Mouse (Mus musculus): Measurements from ENCODE around the gene Rbfox1. TPM values are rescaled to one million over a fixed set of nuclear protein-coding genes. Genes with fewer than 3 reads are reported as not detected.
A peak's percentile ranks its signal among the peaks of the same experiment; 100 is the strongest.

Rbfox1 gene
- polyA plus RNA-seq, 1 experiment: not detected

GRCm38 (mm10) chr16:7115945-7116344, 1230.8 kb downstream of the Rbfox1 start:
- no peaks in the 10 kb centered on the region for H3K27me3 ChIP-seq (ENCODE audit: control insufficient read depth, insufficient read depth, low read length, poor library complexity, severe bottlenecking)

GRCm38 (mm10) chr16:7129591-7129990, 1244.4 kb downstream of the Rbfox1 start:
- no peaks in the 10 kb centered on the region for H3K4me1 ChIP-seq (ENCODE audit: control insufficient read depth, insufficient read depth, low read length)
- no peaks in the 10 kb centered on the region for H3K27me3 ChIP-seq (ENCODE audit: control insufficient read depth, insufficient read depth, low read length, poor library complexity, severe bottlenecking)
- H3K9me3 ChIP-seq (replicated peaks; ENCODE audit: control insufficient read depth, insufficient read depth, low read length, poor library complexity, severe bottlenecking): no peaks in the 10 kb centered on the region
- H3K27ac ChIP-seq (ENCODE audit: insufficient read depth, low read length): no peak overlapping the region
- TF ChIP-seq EP300 (IDR thresholded peaks at IDR 0.05; ENCODE audit: insufficient read depth, low read depth, low read length) (no peak), CTCF (IDR thresholded peaks at IDR 0.05; ENCODE audit: low read depth, low read length) (no peak), POLR2A (IDR thresholded peaks at IDR 0.05; ENCODE audit: insufficient read depth, low read length) (no peak)
- no peak overlapping the region for H3K4me3 ChIP-seq (ENCODE audit: low read depth, low read length)
- H3K9ac ChIP-seq (ENCODE audit: low read depth, poor library complexity, severe bottlenecking): no peak overlapping the region
- H3K36me3 ChIP-seq (ENCODE audit: control insufficient read depth, insufficient read depth, low read length, poor library complexity, severe bottlenecking): no peaks in the 10 kb centered on the region

More at GRCm38 (mm10) chr16:7115945-7116344, 1230.8 kb downstream of the Rbfox1 start:
- Histone ChIP-seq H3K4me1 (ENCODE audit: control insufficient read depth, insufficient read depth, low read length) (no peaks in the 10 kb centered on the region), H3K4me3 (ENCODE audit: low read depth, low read length) (no peak overlapping the region), H3K27ac (ENCODE audit: insufficient read depth, low read length) (no peak overlapping the region), H3K36me3 (ENCODE audit: control insufficient read depth, insufficient read depth, low read length, poor library complexity, severe bottlenecking) (no peaks in the 10 kb centered on the region), H3K9me3 (replicated peaks; ENCODE audit: control insufficient read depth, insufficient read depth, low read length, poor library complexity, severe bottlenecking) (no peaks in the 10 kb centered on the region), H3K9ac (ENCODE audit: low read depth, poor library complexity, severe bottlenecking) (no peak overlapping the region)
- TF ChIP-seq EP300 (IDR thresholded peaks at IDR 0.05; ENCODE audit: insufficient read depth, low read depth, low read length): no peak
- no peak for TF ChIP-seq POLR2A (IDR thresholded peaks at IDR 0.05; ENCODE audit: insufficient read depth, low read length)
- no peak for TF ChIP-seq CTCF (IDR thresholded peaks at IDR 0.05; ENCODE audit: low read depth, low read length)

- TF ChIP-seq EP300 (IDR thresholded peaks at IDR 0.05; ENCODE audit: insufficient read depth, low read depth, low read length) (no peak), CTCF (IDR thresholded peaks at IDR 0.05; ENCODE audit: low read depth, low read length) (no peak), POLR2A (IDR thresholded peaks at IDR 0.05; ENCODE audit: insufficient read depth, low read length) (no peak)
- H3K4me1 ChIP-seq (ENCODE audit: control insufficient read depth, insufficient read depth, low read length): no peaks in the 10 kb centered on the region
- no peak overlapping the region for H3K27ac ChIP-seq (ENCODE audit: insufficient read depth, low read length)
- no peak overlapping the region for H3K4me3 ChIP-seq (ENCODE audit: low read depth, low read length)
- no peaks in the 10 kb centered on the region for H3K9me3 ChIP-seq (replicated peaks; ENCODE audit: control insufficient read depth, insufficient read depth, low read length, poor library complexity, severe bottlenecking)
- H3K9ac ChIP-seq (ENCODE audit: low read depth, poor library complexity, severe bottlenecking): no peak overlapping the region
- H3K36me3 ChIP-seq (ENCODE audit: control insufficient read depth, insufficient read depth, low read length, poor library complexity, severe bottlenecking): no peaks in the 10 kb centered on the region
- no peaks in the 10 kb centered on the region for H3K27me3 ChIP-seq (ENCODE audit: control insufficient read depth, insufficient read depth, low read length, poor library complexity, severe bottlenecking)
These were observed 1247.3 kb downstream of the Rbfox1 start for GRCm38 (mm10) chr16:7132434-7132833.

GRCm38 (mm10) chr16:7136971-7137370, 1251.8 kb downstream of the Rbfox1 start:
- Histone ChIP-seq H3K27me3 (ENCODE audit: control insufficient read depth, insufficient read depth, low read length, poor library complexity, severe bottlenecking) (no peaks in the 10 kb centered on the region), H3K9me3 (replicated peaks; ENCODE audit: control insufficient read depth, insufficient read depth, low read length, poor library complexity, severe bottlenecking) (no peaks in the 10 kb centered on the region), H3K27ac (ENCODE audit: insufficient read depth, low read length) (no peak overlapping the region), H3K36me3 (ENCODE audit: control insufficient read depth, insufficient read depth, low read length, poor library complexity, severe bottlenecking) (no peaks in the 10 kb centered on the region), H3K9ac (ENCODE audit: low read depth, poor library complexity, severe bottlenecking) (no peak overlapping the region), H3K4me1 (ENCODE audit: control insufficient read depth, insufficient read depth, low read length) (no peaks in the 10 kb centered on the region), H3K4me3 (ENCODE audit: low read depth, low read length) (no peak overlapping the region)
- TF ChIP-seq CTCF (IDR thresholded peaks at IDR 0.05; ENCODE audit: low read depth, low read length) (peak; percentile 11), POLR2A (IDR thresholded peaks at IDR 0.05; ENCODE audit: insufficient read depth, low read length) (no peak)

- Histone ChIP-seq H3K9ac (ENCODE audit: low read depth, poor library complexity, severe bottlenecking) (no peak overlapping the region), H3K9me3 (replicated peaks; ENCODE audit: control insufficient read depth, insufficient read depth, low read length, poor library complexity, severe bottlenecking) (no peaks in the 10 kb centered on the region), H3K4me1 (ENCODE audit: control insufficient read depth, insufficient read depth, low read length) (no peaks in the 10 kb centered on the region), H3K27ac (ENCODE audit: insufficient read depth, low read length) (no peak overlapping the region), H3K36me3 (ENCODE audit: control insufficient read depth, insufficient read depth, low read length, poor library complexity, severe bottlenecking) (no peaks in the 10 kb centered on the region), H3K4me3 (ENCODE audit: low read depth, low read length) (no peak overlapping the region), H3K27me3 (ENCODE audit: control insufficient read depth, insufficient read depth, low read length, poor library complexity, severe bottlenecking) (no peaks in the 10 kb centered on the region)
- TF ChIP-seq CTCF (IDR thresholded peaks at IDR 0.05; ENCODE audit: low read depth, low read length): no peak
- TF ChIP-seq EP300 (IDR thresholded peaks at IDR 0.05; ENCODE audit: insufficient read depth, low read depth, low read length): no peak
- TF ChIP-seq POLR2A (IDR thresholded peaks at IDR 0.05; ENCODE audit: insufficient read depth, low read length): no peak
These were observed 1254.3 kb downstream of the Rbfox1 start for GRCm38 (mm10) chr16:7139480-7139879.

GRCm38 (mm10) chr16:7140909-7141308, 1255.8 kb downstream of the Rbfox1 start:
- no peak overlapping the region for H3K4me3 ChIP-seq (ENCODE audit: low read depth, low read length)
- no peaks in the 10 kb centered on the region for H3K27me3 ChIP-seq (ENCODE audit: control insufficient read depth, insufficient read depth, low read length, poor library complexity, severe bottlenecking)
- H3K36me3 ChIP-seq (ENCODE audit: control insufficient read depth, insufficient read depth, low read length, poor library complexity, severe bottlenecking): no peaks in the 10 kb centered on the region
- no peak overlapping the region for H3K9ac ChIP-seq (ENCODE audit: low read depth, poor library complexity, severe bottlenecking)
- H3K9me3 ChIP-seq (replicated peaks; ENCODE audit: control insufficient read depth, insufficient read depth, low read length, poor library complexity, severe bottlenecking): no peaks in the 10 kb centered on the region
- TF ChIP-seq EP300 (IDR thresholded peaks at IDR 0.05; ENCODE audit: insufficient read depth, low read depth, low read length): no peak
- TF ChIP-seq POLR2A (IDR thresholded peaks at IDR 0.05; ENCODE audit: insufficient read depth, low read length): no peak
- TF ChIP-seq CTCF (IDR thresholded peaks at IDR 0.05; ENCODE audit: low read depth, low read length): no peak
- no peak overlapping the region for H3K27ac ChIP-seq (ENCODE audit: insufficient read depth, low read length)
- H3K4me1 ChIP-seq (ENCODE audit: control insufficient read depth, insufficient read depth, low read length): no peaks in the 10 kb centered on the region
